Mouse (Mus musculus): ENCODE measurements at regions not wholly inside any gene's neighbourhood (a gene's known extent, or its start where the extent isn't known, plus 50 kb on each side); places are given as distances from the start of the nearest gene placed in this dataset.

DNA sequence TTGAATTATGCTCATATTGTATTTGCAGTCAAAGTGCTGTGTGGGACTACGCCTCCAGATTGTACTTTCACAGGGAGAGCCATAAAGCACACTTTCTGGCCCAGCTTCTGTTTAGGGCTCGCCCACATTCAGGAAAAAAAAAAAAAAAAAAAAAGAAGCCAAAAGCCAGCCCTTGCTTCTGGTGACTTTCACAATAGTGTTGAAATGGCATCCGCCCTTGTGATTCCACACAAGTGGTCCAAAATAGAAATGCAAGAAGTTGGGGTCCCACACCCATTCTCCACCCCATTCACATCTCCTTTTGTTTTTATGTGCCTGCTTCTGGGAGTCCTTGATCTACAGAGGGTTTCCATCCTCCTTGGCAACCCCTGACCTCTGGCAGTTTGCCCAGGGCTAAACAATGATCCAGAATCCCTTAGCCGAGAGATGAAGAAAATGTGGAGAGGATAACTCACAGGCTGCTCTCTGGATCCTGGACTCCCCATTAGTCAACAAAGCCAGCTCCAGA lies 144.3 kb upstream of the Lyplal1 start:
- intact Hi-C loops (cut with DNase I; ENCODE audit: low total_unique reads), result no loop called here
- peak; percentile 80 for DNase-seq

GRCm38 (mm10) chr1:186257611-186258010 lies 140.5 kb upstream of the Lyplal1 start:
- intact Hi-C loops (cut with DNase I; ENCODE audit: low total_unique reads), result no loop called here
- no peak for DNase-seq

DNA sequence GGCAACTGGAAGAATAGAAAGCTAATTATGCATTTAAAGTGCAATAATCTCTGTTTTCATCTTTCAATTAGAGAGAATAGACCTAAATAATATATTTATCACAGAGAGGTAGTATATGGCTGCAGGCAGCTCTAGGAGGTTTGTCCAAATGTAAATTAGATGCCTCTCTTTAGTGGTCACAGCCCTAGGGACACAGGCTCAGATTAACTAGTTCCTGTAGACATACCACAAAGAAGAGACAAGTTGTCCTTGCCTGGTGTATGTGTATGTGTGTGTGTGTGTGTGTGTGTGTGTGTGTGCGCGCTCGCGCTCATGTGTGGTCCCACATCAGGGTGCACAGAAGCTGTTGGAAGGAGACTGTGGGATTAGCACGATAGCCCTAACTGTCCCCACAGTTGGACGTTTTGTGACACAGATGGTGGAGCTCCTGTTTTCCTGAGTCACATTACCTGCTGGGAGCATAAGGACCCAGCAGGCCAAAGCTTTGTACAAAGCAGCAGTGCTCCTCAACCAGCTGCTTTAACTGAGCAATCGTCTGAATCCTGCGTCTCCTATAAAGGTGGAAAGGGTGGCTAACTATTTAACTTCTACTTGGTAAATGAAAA lies 138.5 kb upstream of the Lyplal1 start:
- DNase-seq, result no peak
- intact Hi-C loops (cut with DNase I; ENCODE audit: low total_unique reads), result no loop called here

DNA sequence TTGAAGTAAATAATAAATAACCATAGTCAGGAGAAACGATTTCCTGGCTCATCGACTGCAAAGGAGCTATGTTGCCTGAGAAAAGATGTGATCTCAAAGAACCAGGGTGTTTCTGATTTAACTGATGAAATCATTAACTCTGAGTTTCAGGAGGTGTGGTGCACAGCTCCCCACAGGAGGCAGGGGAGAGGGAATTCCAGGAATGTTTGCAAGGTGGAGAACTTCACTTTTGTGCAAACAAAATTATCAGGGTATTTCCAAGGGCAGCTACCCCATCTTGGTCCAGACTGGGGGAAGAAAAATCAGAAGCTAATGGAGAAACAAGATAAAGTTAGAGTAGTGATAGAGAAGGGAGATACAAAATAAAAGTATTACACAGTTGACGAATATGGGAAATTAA lies 137.4 kb upstream of the Lyplal1 start:
- no peak for DNase-seq
- intact Hi-C loops (cut with DNase I; ENCODE audit: low total_unique reads), result no loop called here

GRCm38 (mm10) chr1:186252551-186252950 lies 135.4 kb upstream of the Lyplal1 start:
- intact Hi-C loops (cut with DNase I; ENCODE audit: low total_unique reads), result no loop called here
- DNase-seq, result no peak

GRCm38 (mm10) chr1:186250316-186250715 lies 133.2 kb upstream of the Lyplal1 start:
- intact Hi-C loops (cut with DNase I; ENCODE audit: low total_unique reads), result no loop called here
- peak; percentile 76 for DNase-seq

DNA sequence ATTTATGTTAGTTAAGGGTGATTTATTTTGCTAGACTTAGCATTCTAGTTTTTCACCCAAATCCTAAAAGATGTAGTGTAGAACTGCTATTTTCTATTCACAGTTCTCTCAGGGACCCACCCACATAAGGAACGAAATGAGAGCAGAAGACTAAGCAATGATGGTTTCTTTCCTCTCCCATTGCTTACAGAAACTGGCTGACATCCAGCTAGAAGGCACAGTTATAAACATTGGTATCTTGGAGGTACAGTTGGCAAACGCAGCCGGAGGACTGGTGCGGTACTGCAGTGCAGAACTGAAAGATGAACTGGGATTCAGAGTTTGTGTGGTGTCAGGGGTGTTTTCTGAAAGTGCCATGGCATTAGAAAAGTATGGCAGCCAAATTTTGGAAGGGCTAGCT lies 132.1 kb upstream of the Lyplal1 start:
- DNase-seq, result no peak
- intact Hi-C loops (cut with DNase I; ENCODE audit: low total_unique reads), result no loop called here

- no peak for DNase-seq
- intact Hi-C loops (cut with DNase I; ENCODE audit: low total_unique reads), result no loop called here
Measured at GRCm38 (mm10) chr1:186245723-186246440, 128.8 kb upstream of the Lyplal1 start.

GRCm38 (mm10) chr1:186241112-186241511 lies 124.0 kb upstream of the Lyplal1 start:
- no peak for DNase-seq
- intact Hi-C loops (cut with DNase I; ENCODE audit: low total_unique reads), result no loop called here

- DNase-seq, result no peak
- intact Hi-C loops (cut with DNase I; ENCODE audit: low total_unique reads), result loop anchor here (5.0 kb wide), 1 partner anchor 475 kb away; no protein-coding TSS in a partner anchor
Measured at GRCm38 (mm10) chr1:186237556-186237955, 120.4 kb upstream of the Lyplal1 start.

DNA sequence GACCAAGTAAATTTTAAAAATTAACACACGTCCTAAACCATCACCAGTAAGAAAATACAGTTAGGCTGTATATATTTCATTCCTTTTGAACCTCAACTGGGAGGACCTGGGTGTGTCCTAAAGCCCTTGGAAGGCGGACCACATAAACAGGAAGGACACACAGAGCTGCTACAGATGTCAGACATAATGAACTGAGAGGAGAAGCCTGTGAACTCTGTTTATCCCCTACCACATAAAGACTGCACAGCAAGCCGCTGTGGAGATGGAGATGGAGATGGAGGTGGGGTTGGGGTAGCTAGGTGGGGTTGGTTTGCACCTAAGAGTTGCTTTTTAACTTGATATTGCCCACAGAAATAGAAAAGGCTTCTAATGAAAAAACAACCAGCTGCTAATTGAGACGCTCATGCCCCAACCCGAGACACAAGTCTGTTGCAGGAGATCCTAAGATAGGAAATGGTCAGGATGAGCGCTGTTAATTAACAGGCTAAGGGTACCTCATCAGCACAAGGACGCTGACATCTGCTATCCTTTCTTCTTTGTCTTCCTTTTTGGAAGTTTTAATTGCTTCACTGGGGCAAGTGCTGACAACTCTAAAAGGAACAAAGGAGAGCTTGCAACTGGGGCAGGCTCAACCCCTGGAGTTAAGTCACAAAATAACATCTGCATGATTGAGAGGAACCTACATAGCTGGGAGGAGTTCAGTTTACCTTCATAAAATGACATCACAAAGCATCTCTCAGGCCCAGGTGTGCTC lies 119.3 kb upstream of the Lyplal1 start:
- intact Hi-C loops (cut with DNase I; ENCODE audit: low total_unique reads), result loop anchor here (5.0 kb wide), 1 partner anchor 476 kb away; no protein-coding TSS in a partner anchor
- no peak for DNase-seq

DNA sequence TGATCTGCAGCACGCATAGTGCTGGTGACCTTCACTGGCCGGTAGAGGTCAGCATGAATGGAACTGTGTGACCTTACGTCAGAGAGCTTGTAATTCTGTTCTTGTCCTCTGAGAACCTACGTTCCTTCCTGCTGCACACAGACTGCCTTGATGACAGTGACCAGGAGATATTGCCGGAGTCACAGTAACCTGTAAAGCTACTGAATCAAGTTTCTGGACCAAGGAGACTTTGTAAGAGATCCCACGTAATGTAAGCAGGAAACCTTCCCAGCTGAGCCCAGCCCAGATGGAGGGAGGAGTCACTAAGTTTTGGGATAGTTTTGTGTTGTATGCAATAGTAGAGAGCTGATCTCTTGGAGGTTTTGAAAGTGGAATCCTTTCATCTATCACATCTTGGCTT lies 117.4 kb upstream of the Lyplal1 start:
- no peak for DNase-seq
- intact Hi-C loops (cut with DNase I; ENCODE audit: low total_unique reads), result no loop called here

DNA sequence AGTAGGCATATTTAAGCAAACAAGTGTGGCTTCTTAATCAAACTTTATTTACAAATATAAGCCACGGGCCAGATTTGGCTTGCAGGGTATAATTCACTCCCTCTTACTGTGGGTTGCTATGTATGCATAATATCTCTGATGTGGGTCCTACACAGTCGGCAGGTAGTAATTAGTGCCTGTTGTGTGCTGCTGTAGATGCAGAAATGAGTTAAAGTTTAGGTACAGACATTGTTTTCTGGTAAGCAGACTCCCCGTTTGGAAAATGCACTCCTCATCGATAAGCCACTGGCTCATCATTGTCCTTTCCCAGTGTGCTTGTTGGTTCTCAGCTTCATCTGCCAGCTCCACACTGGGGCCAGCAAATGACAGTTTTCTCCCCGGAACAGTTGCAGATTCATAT lies 113.4 kb upstream of the Lyplal1 start:
- no peak for DNase-seq
- intact Hi-C loops (cut with DNase I; ENCODE audit: low total_unique reads), result no loop called here

- intact Hi-C loops (cut with DNase I; ENCODE audit: low total_unique reads), result no loop called here
- DNase-seq, result no peak
Measured at GRCm38 (mm10) chr1:186229856-186230255, 112.7 kb upstream of the Lyplal1 start.

DNA sequence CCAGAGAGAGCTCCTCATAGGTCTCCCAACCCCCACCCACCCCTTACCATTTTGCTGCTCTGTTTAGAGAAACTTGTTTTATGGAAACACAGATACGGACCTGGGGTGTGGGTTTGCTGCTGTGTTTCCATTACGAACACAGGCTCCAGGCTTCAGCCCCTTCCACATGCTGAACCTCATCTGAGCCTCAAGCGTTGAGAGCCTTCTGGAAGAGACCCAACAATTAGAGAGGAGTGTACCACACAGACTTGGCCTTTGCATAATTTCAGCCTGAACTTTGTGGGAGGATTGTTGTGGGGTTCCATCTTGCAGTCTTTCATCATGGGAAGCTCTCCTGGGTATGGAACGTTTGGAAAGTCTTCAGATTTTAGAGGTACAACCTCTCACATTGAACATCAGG lies 111.3 kb upstream of the Lyplal1 start:
- intact Hi-C loops (cut with DNase I; ENCODE audit: low total_unique reads), result no loop called here
- no peak for DNase-seq

GRCm38 (mm10) chr1:186224231-186224630 lies 107.1 kb upstream of the Lyplal1 start:
- no peak for DNase-seq
- intact Hi-C loops (cut with DNase I; ENCODE audit: low total_unique reads), result no loop called here

- intact Hi-C loops (cut with DNase I; ENCODE audit: low total_unique reads), result no loop called here
- no peak for DNase-seq
Measured at GRCm38 (mm10) chr1:186223417-186223816, 106.3 kb upstream of the Lyplal1 start.

DNA sequence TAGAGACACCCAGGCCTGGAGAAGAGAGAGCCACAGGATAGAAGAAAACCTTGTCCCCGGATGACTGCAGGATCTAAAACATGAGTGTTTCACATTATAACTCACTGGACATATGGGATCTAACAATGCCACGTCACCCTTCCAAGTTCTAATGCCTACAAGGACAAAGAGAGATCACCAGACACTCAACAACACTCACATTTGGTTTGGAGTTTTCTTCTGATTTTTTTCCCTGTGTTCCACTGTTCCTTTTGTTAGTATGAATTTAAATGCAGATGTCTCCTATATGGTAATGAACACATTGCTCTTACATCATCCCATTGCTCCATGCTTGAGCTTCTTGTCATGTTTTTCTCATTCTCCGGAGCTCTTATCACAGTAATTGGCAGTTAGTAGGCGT lies 101.9 kb upstream of the Lyplal1 start:
- DNase-seq, result no peak
- intact Hi-C loops (cut with DNase I; ENCODE audit: low total_unique reads), result no loop called here

- intact Hi-C loops (cut with DNase I; ENCODE audit: low total_unique reads), result no loop called here
- DNase-seq, result no peak
Measured at GRCm38 (mm10) chr1:186217198-186217597, 100.1 kb upstream of the Lyplal1 start.

DNA sequence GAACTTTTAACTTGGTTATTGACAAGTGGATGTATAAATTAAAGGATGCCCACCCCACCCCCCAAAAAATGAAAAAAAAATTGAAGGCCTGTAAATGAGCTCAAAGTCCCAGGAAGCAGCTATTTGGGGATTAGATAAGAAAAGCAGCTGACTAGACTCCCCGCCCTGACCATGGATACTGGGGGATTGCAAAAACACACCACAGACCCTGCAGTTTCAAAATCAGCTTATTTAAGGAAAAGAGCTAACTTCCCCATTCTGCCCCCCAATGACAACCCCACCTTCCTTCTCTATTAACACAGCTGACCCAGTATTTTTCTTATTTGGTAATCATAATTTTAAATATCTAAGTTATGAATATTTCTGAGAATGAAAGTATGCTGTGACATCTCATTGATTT lies 87.0 kb upstream of the Lyplal1 start:
- intact Hi-C loops (cut with DNase I; ENCODE audit: low total_unique reads), result no loop called here
- no peak for DNase-seq

DNA sequence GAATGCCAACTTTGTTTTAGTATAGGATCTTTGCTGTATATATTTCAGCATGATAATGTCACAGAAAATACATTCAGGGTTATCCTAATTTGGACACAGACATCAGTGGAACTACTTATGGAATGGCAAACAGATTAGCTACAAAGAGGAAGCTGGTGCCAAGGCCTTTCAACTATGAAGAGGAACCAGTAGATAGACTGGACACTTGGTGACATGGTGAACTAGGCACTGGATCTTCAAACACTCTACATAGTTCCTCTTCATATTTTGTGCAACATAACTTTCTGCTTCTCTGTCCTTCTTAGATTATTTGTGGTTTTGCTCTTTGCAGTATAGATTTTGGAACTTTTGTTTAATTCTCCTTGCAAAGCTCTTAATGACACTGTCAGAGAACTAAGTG lies 85.4 kb upstream of the Lyplal1 start:
- intact Hi-C loops (cut with DNase I; ENCODE audit: low total_unique reads), result no loop called here
- no peak for DNase-seq

Data from gastrocnemius, postnatal 14 days (tissue).